Mouse (Mus musculus) CH12.LX (cell line): Measurements from ENCODE around the gene Dpf3. TPM values are rescaled to one million over a fixed set of nuclear protein-coding genes. Genes with fewer than 3 reads are reported as not detected.

Experiments used
- DNase-seq: peaks from one replicate; pipeline ENCODE4 v3.0.0-alpha.2; 2013; ENCODE audit errors: extremely low read depth
- H3K27ac ChIP-seq: 2 replicates; pipeline ENCODE4 v1.5.1; 2012; ENCODE audit warnings: low read depth, mild to moderate bottlenecking, control low read depth, moderate library complexity; ENCODE audit not compliant: insufficient read depth
- H3K27me3 ChIP-seq: replicated peaks from 2 replicates; pipeline ENCODE3; 2012; ENCODE audit warnings: inconsistent platforms
- H3K36me3 ChIP-seq, 2 experiments: replicated peaks in 1 of 2; 2 replicates each; pipeline versions ENCODE3 to v1.6.1; 2012; ENCODE audit warnings: inconsistent platforms in 1 of 2, low read length in 1 of 2, mild to moderate bottlenecking in 1 of 2, mixed read lengths in 1 of 2, moderate library complexity in 1 of 2; ENCODE audit not compliant: control insufficient read depth in 1 of 2, insufficient read depth in 1 of 2
- H3K4me1 ChIP-seq, 2 experiments: 2 replicates each; pipeline ENCODE4 v1.6.1; 2012; ENCODE audit warnings: inconsistent platforms in 1 of 2, moderate library complexity in 1 of 2; ENCODE audit not compliant: insufficient read depth in 2 of 2, control insufficient read depth in 1 of 2
- H3K4me2 ChIP-seq: 2 replicates; pipeline ENCODE4 v1.6.1; 2012; ENCODE audit warnings: low read depth, mild to moderate bottlenecking, control low read depth; ENCODE audit not compliant: poor library complexity, insufficient read depth, severe bottlenecking
- H3K4me3 ChIP-seq, 3 experiments: fragments of 150-350 bp in 1 of 3; sonication (generic) in 1 of 3; replicated peaks in 1 of 3; 2 replicates each; pipeline versions ENCODE3 to v1.5.1; 2011 to 2012; ENCODE audit warnings: low read depth in 2 of 3, low read length in 2 of 3, mild to moderate bottlenecking in 2 of 3, moderate library complexity in 2 of 3, control low read depth in 1 of 3, improper control_type of control experiment in 1 of 3, inconsistent platforms in 1 of 3, mixed read lengths in 1 of 3; ENCODE audit not compliant: poor library complexity in 1 of 3
- H3K79me2 ChIP-seq: replicated peaks from 2 replicates; pipeline ENCODE4 v1.6.1; 2012; ENCODE audit warnings: mild to moderate bottlenecking, moderate library complexity; ENCODE audit not compliant: control insufficient read depth, poor library complexity, insufficient read depth, severe bottlenecking; ENCODE audit errors: extremely low read depth
- H3K9ac ChIP-seq: 2 replicates; pipeline ENCODE4 v1.6.1; 2012; ENCODE audit warnings: low read depth, mild to moderate bottlenecking, control low read depth, moderate library complexity; ENCODE audit not compliant: insufficient read depth
- H3K9me3 ChIP-seq: replicated peaks from 2 replicates; pipeline ENCODE3; 2012; ENCODE audit warnings: low read length, inconsistent platforms, mixed read lengths
- CHD1 ChIP-seq: IDR thresholded peaks from 2 replicates; pipeline ENCODE4 v1.6.1; 2012; ENCODE audit warnings: low read depth, low read length, improper control_type of control experiment, inconsistent platforms
- CHD2 ChIP-seq: IDR thresholded peaks from 2 replicates; pipeline ENCODE4 v1.6.1; 2011; ENCODE audit warnings: low read length, improper control_type of control experiment
- E2F4 ChIP-seq: IDR thresholded peaks from 2 replicates; pipeline ENCODE4 v1.6.1; 2011; ENCODE audit warnings: low read depth, low read length, improper control_type of control experiment; ENCODE audit not compliant: insufficient replicate concordance
- EP300 ChIP-seq: IDR thresholded peaks from 2 replicates; pipeline ENCODE4 v1.6.1; 2011; ENCODE audit warnings: low read length, improper control_type of control experiment
- ETS1 ChIP-seq: conservative IDR thresholded peaks from 2 replicates; pipeline ENCODE4 v1.6.1; 2012; ENCODE audit warnings: low read depth, mild to moderate bottlenecking, inconsistent platforms, low read length, improper control_type of control experiment, moderate library complexity
- GABPA ChIP-seq: IDR thresholded peaks from 2 replicates; pipeline ENCODE4 v1.6.1; 2012; ENCODE audit warnings: low read depth, low read length, improper control_type of control experiment, inconsistent platforms; ENCODE audit not compliant: insufficient replicate concordance
- KAT2A ChIP-seq: IDR thresholded peaks from 2 replicates; pipeline ENCODE4 v1.6.1; 2012; ENCODE audit warnings: low read length, improper control_type of control experiment, inconsistent platforms; ENCODE audit not compliant: insufficient replicate concordance
- MAFK ChIP-seq: IDR thresholded peaks from 2 replicates; pipeline ENCODE4 v1.6.1; 2011; ENCODE audit warnings: low read length, improper control_type of control experiment; ENCODE audit not compliant: insufficient replicate concordance
- MAX ChIP-seq: IDR thresholded peaks from 2 replicates; pipeline ENCODE4 v1.6.1; 2011; ENCODE audit warnings: low read length, improper control_type of control experiment
- MAZ ChIP-seq: IDR thresholded peaks from 2 replicates; pipeline ENCODE4 v1.6.1; 2012; ENCODE audit warnings: low read depth, mild to moderate bottlenecking, inconsistent platforms, low read length, improper control_type of control experiment, moderate library complexity
- MXI1 ChIP-seq: IDR thresholded peaks from 2 replicates; pipeline ENCODE4 v1.6.1; 2011; ENCODE audit warnings: mild to moderate bottlenecking, low read depth, low read length, improper control_type of control experiment
- NELFE ChIP-seq: IDR thresholded peaks from 2 replicates; pipeline ENCODE4 v1.6.1; 2011; ENCODE audit warnings: low read depth, low read length, improper control_type of control experiment
- NRF1 ChIP-seq: IDR thresholded peaks from 2 replicates; pipeline ENCODE4 v1.6.1; 2014; ENCODE audit warnings: low read depth, mild to moderate bottlenecking, inconsistent platforms, low read length, improper control_type of control experiment, moderate library complexity
- POLR2A ChIP-seq: IDR thresholded peaks from 2 replicates; pipeline ENCODE4 v1.6.1; 2011; ENCODE audit warnings: low read depth, mild to moderate bottlenecking, improper control_type of control experiment, low read length
- POLR2AphosphoS2 ChIP-seq: IDR thresholded peaks from 2 replicates; pipeline ENCODE4 v1.6.1; 2011; ENCODE audit warnings: low read depth, low read length, improper control_type of control experiment
- RCOR1 ChIP-seq: conservative IDR thresholded peaks from 2 replicates; pipeline ENCODE4 v1.6.1; 2012; ENCODE audit warnings: low read depth, mild to moderate bottlenecking, inconsistent platforms, low read length, improper control_type of control experiment
- SMC3 ChIP-seq: IDR thresholded peaks from 2 replicates; pipeline ENCODE4 v1.6.1; 2011; ENCODE audit warnings: low read depth, low read length, improper control_type of control experiment
- USF2 ChIP-seq: conservative IDR thresholded peaks from 2 replicates; pipeline ENCODE4 v1.6.1; 2011; ENCODE audit warnings: low read depth, low read length, improper control_type of control experiment
- ZKSCAN1 ChIP-seq: IDR thresholded peaks from 2 replicates; pipeline ENCODE4 v1.6.1; 2012; ENCODE audit warnings: low read depth, inconsistent platforms, low read length, improper control_type of control experiment, borderline replicate concordance
- ZNF384 ChIP-seq: IDR thresholded peaks from 2 replicates; pipeline ENCODE4 v1.6.1; 2012; ENCODE audit warnings: low read depth, low read length, improper control_type of control experiment, inconsistent platforms
- dilution Hi-C: fragments of 300-500 bp; cut with MboI; formaldehyde crosslinking; loops from 2 replicates; pipeline ENCODE4 v1.14.3; 2020; ENCODE audit warnings: low sequenced_read_pairs; ENCODE audit not compliant: extremely low pct_unique_long_range_greater_than_20kb, extremely low pct_ligation_motif_present
- in situ Hi-C: fragments of 300-500 bp; cut with MboI; formaldehyde crosslinking; loops from 3 replicates; pipeline ENCODE4 v1.14.3; 2019; ENCODE audit warnings: low sequenced_read_pairs, low pct_ligation_motif_present, low pct_unique_long_range_greater_than_20kb, mixed read lengths
- polyA plus RNA-seq: library from polyadenylated mRNA; unstranded; fragments of >175 nt; gene quantifications from 2 replicates; pipeline ENCODE4 v1.2.1, GENCODE M21; 2012; ENCODE audit warnings: low read depth; ENCODE audit not compliant: insufficient read length
- total RNA-seq, 2 experiments: library from RNA; depleted of rRNA; stranded (reverse); fragments of 300-350 nt in 1 of 2; fragments of >200 nt in 1 of 2; gene quantifications; 2 replicates each; pipeline ENCODE4 v1.2.3; 2012 to 2014

Dpf3 gene
- total and polyA plus RNA-seq, 3 experiments = 0.42 to 1.2 (median 1.2) TPM

DNA sequence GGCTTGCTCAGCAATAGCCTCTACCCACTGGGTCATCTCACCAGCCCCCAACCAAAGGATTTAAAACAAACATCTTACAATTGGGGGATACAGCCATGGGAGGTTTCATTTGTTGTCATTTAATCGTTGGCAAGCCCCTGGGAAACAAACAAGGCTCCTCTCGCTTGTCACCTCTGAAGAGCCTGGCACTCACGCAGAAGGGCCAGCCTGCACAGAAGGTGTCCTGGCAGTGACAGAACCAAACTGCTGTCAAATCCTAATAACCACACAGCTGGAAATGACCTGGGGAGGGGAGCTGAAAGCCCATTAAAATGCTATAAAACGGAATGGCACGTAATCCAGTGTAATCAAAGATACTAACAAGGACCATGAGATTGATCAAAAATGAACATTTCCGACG, 114.4 kb downstream of the Dpf3 start:
- Histone ChIP-seq H3K4me2 (no peak overlapping the region), H3K9me3 (no peaks in the 10 kb centered on the region), H3K4me3 (no peak overlapping the region), H3K79me2 (no peaks in the 10 kb centered on the region), H3K36me3 (no peaks in the 10 kb centered on the region), H3K9ac (no peak overlapping the region), H3K27ac (no peak overlapping the region), H3K27me3 (no peaks in the 10 kb centered on the region), H3K4me1 (peaks cover 0 to 13% of the 10 kb centered on the region in 2 experiments; a peak in 1 of 4 replicates)
- in situ Hi-C loops (no loop called here), dilution Hi-C loops (no loop called here)
- no peak for DNase-seq
- TF ChIP-seq CHD2 = no peak
- no peak for TF ChIP-seq GABPA
- TF ChIP-seq ETS1 = no peak
- no peak for TF ChIP-seq USF2
- no peak for TF ChIP-seq EP300
- no peak for TF ChIP-seq MAZ
- no peak for TF ChIP-seq ZNF384
- TF ChIP-seq SMC3 = no peak
- TF ChIP-seq NRF1 = no peak
- TF ChIP-seq MAFK = no peak

DNA sequence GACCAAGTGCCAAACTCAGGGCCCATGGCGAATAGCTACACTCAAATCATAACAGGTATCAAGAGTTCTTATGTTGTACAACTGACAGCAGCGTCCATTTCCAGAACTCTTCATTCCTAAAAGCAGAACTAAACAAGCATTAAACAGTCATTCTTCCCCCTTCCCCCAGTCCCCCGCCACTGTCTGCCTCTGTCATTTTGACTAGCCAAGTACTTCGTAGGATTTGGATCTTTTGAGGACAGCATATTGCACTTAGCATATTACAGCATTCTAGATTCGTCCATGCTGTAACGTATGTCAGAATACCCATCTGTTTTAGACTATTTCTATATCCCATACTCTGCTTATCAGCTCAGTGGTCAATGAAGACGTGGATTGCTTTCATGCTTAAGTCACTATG, 115.2 kb downstream of the Dpf3 start:
- Histone ChIP-seq H3K79me2 (no peaks in the 10 kb centered on the region), H3K36me3 (no peaks in the 10 kb centered on the region), H3K9ac (no peak overlapping the region), H3K4me3 (no peak overlapping the region), H3K4me1 (peaks cover 0 to 13% of the 10 kb centered on the region in 2 experiments; a peak in 1 of 4 replicates), H3K9me3 (no peaks in the 10 kb centered on the region), H3K27ac (no peak overlapping the region), H3K27me3 (no peaks in the 10 kb centered on the region), H3K4me2 (no peak overlapping the region)
- no peak for DNase-seq
- in situ Hi-C loops = no loop called here
- dilution Hi-C loops = no loop called here
- TF ChIP-seq E2F4 (no peak), USF2 (no peak), KAT2A (no peak), NELFE (no peak), NRF1 (no peak), RCOR1 (no peak), ZKSCAN1 (no peak), EP300 (no peak), MXI1 (no peak), POLR2AphosphoS2 (no peak), CHD1 (no peak), MAX (no peak), POLR2A (no peak), SMC3 (no peak)
